Mouse (Mus musculus) right cerebral cortex, postnatal 36 days (tissue): ENCODE results near the gene Mecom.

Source experiments
- DNase-seq, 2 experiments: peaks; one replicate each; pipeline ENCODE4 v3.0.0; 2022; ENCODE audit warnings: low spot score in 2 of 2, mixed read lengths in 1 of 2

The Mecom gene

DNA sequence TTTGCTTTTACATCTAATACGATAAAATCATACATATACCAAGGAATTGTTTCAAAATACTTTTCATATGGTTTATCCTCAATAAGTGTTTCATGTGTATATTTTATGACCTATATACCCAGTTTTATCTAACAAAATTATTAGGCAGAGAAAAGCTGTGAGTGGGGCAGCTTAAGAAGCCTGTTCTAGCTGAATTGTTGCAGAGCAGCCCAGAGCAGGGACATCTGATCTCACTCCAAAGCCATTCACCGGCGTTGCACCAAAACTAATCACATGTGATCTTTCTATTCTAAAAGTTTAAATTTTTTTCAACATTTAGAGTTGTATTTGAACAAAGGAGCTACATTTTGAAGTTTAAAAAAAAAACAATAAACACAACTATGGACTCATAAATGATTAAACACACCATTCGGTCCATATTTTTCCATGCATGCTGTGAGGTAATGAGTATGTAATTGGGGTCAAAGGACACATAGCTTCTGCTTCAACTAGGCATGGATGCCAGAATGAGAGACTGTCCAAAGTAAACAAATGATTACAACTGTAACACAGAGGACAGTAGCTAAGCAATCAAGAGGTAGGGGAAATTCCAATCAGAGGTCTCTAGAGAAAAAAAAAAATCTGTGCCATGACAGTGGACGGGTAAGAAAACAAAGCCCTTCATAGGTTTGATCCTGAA lies 64.7 kb downstream of the Mecom start:
- DNase-seq, result no peak

- DNase-seq, result no peak
Observed at GRCm38 (mm10) chr3:30481682-30482081, 66.1 kb downstream of the Mecom start.

GRCm38 (mm10) chr3:30480551-30480950 lies 67.3 kb downstream of the Mecom start:
- DNase-seq, result no peak

DNA sequence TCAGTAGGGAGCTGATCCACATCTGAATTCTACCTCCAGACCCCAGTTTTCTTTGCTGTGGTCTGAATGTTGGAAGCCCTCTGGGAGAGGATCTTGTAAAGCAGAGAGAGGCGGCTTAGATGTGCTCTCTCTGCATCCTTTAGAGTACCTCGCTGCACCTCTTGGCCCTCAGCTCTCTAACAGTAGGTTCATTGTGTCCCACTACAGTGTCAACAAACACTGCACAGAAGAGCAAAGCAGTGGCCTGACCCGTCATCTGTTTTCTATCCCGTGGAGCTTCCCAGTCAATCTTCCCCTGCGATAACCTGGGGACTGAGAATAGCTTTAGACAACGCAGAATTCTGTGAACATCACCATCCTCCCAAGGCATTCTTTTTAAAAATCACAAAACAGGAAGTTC lies 69.6 kb downstream of the Mecom start:
- DNase-seq, result no peak

GRCm38 (mm10) chr3:30477008-30477407 lies 70.8 kb downstream of the Mecom start:
- DNase-seq, result no peak

- DNase-seq, result no peak
Observed at GRCm38 (mm10) chr3:30475591-30475990, 72.2 kb downstream of the Mecom start.

DNA sequence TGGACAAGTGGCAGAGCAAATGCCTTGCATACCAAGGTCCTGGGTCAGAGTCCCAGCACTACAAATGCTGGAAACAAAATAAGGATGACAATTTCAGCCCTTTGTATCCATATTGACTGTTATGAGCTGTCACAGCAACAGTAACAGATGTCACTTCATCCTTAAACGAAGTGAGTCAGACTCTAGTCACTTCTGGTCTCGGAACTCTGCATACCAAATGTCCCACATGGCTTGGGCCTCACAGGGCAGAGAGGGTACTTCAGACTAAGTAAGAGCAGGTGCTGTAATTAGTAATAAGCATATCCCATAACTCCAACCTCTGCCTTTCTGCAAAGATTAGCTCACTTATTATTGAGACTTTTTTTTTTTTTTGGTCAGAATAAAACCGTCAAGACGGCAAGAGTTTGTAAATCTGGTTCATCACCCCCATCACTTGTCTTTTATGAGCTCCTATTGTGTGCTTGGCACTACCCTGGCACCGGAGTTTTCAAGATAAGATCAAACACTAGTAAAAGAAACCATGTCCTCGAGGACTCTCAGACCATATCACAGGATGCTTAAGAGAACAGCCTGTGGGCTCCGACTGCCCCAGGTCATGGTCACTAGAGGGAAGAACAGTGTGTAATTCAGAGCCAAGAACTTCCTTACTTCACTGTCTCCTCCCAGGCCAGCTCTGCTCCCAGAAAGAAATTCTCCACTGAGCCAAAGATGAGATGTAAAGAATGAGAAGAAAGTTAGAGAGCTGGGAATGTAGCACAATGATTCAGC lies 79.6 kb downstream of the Mecom start:
- DNase-seq, result no peak

- DNase-seq, result no peak
Observed at GRCm38 (mm10) chr3:30466031-30466650, 81.7 kb downstream of the Mecom start.

GRCm38 (mm10) chr3:30464497-30464896 lies 83.3 kb downstream of the Mecom start:
- DNase-seq, result no peak

GRCm38 (mm10) chr3:30461831-30462230 lies 86.0 kb downstream of the Mecom start:
- no peak for DNase-seq

GRCm38 (mm10) chr3:30460890-30461578 lies 86.8 kb downstream of the Mecom start:
- DNase-seq, result no peak

GRCm38 (mm10) chr3:30459626-30460025 lies 88.2 kb downstream of the Mecom start:
- no peak for DNase-seq

- no peak for DNase-seq
Observed at GRCm38 (mm10) chr3:30457975-30458678, 89.7 kb downstream of the Mecom start.

DNA sequence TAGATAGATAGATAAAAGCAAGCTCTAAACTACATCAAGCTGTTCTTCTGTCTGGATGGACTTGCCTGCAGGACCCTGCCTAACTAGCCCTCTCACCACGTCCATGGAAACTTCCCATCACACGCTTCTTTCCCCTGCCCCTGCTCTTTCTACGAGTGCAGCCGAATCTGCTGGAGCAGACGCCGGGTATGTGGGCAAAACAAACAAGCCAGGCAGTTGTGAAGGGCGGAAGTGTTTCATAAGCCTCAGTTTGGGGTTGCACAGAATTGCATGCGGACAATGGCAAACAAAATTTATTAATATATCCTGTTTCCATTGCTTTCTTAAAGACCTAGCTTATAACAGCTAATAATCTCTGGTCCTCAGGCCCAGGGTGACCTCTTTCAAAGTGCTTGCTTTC lies 91.9 kb downstream of the Mecom start:
- no peak for DNase-seq

GRCm38 (mm10) chr3:30453546-30454455 lies 94.0 kb downstream of the Mecom start:
- no peak for DNase-seq

DNA sequence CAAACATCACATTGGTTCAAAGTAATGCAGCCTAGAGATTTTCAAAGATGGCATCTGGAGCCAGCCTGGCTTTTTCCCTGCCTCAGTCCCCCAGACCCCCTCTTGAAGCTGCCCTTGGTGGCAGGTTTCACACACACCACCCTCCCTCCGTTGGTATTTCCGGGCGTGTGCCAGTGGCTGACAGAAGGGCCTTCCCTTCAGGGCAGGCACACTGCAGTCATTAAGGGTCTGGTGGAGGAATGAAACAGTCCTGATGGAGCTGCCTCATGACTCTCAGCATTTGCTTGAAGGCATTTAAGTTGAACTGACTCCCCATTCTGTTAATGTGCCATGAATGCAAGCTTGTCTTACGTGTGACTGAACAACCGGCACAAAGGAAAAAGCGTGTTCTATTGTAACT lies 94.8 kb downstream of the Mecom start:
- no peak for DNase-seq

DNA sequence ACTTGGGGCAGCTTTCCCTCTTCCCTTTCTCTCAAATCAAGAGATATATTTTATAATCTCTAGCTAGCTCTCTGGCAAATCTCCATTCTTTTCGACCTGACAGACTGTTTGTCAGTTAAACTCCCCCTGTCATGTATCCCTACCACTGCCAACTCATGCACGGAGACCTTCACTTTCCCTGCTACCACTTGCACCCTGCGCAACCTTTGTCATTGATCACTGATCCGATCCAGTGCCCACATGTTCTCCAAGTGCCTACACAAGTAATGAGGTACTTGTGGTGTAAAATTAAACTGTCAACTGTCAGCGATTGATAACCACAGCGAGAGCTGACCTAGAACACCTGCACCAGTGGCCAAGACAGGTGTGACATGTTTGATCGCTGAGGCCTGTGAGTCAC lies 95.3 kb downstream of the Mecom start:
- DNase-seq, result no peak

- no peak for DNase-seq
Observed at GRCm38 (mm10) chr3:30450206-30450965, 97.4 kb downstream of the Mecom start.

DNA sequence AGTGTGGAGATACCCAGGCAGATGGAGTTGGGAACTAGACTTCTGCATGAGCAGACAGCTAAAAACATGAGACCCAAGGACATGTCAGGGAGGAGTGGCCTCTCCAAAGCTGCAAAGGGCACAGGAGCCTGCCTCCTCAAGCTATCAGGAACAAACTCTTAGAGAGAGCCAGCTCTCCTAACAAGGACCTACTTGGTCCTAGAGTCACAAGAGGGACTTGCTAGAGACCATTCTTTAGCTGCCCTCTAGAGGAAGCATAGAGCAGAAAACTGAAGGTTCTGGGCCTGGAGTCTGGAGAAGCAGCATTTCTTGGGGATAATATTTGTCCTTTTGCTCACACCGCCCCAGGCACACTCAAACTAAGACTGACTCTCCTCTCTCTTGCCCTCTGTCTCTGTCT lies 99.2 kb downstream of the Mecom start:
- DNase-seq, result no peak

GRCm38 (mm10) chr3:30445970-30446442 lies 101.8 kb downstream of the Mecom start:
- DNase-seq, result no peak
